Mouse (Mus musculus): ENCODE measurements around the gene Fcgr3. TPM values are rescaled to one million over a fixed set of nuclear protein-coding genes. Genes with fewer than 3 reads are reported as not detected.

The Fcgr3 gene
- polyA plus RNA-seq, 1 experiment from 2014 or later, result 37.4 TPM

DNA sequence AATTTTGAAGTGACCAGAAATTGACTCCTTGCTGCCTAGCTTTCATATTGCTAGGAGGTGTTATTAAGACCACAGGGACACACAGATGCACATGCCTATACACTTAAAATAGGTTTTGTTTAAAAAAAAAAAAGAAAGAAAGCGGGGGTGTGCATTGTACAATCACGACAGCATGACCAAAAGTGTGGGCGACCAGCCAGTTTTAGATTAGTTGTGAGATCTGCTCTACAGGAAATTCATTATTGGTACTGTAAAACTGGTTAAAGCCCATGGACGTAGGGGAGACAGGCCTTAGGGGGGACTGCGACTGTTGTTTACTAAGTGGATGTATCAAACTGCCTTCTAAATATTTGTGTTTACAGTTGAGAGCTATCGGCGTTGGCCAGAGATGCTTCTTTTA is 24.9 kb downstream of the Fcgr3 start:
- no peak overlapping the region for H3K27ac ChIP-seq (ENCODE audit: low read length)
- H3K36me3 ChIP-seq (ENCODE audit: insufficient read depth, low read length), result no peaks in the 10 kb centered on the region
- no peaks in the 10 kb centered on the region for H3K9me3 ChIP-seq (ENCODE audit: low read length)
- DNase-seq (ENCODE audit: low spot score), result no peak
- no peaks in the 10 kb centered on the region for H3K4me1 ChIP-seq (ENCODE audit: insufficient read depth, low read depth, low read length)
- H3K4me2 ChIP-seq (replicated peaks; ENCODE audit: low read depth, low read length), result no peak overlapping the region
- no peak for TF ChIP-seq CTCF (IDR thresholded peaks at IDR 0.05)
- no peak for TF ChIP-seq EP300 (IDR thresholded peaks at IDR 0.05)
- no peak overlapping the region for H3K4me3 ChIP-seq (ENCODE audit: low read depth, low read length)
- H3K9ac ChIP-seq (replicated peaks; ENCODE audit: low read depth), result no peak overlapping the region
- no peak for ATAC-seq
- 64% methylated on average over 7 of the region's 7 CpGs for WGBS
- H3K27me3 ChIP-seq (replicated peaks; ENCODE audit: insufficient read depth, low read length), result no peaks in the 10 kb centered on the region

DNA sequence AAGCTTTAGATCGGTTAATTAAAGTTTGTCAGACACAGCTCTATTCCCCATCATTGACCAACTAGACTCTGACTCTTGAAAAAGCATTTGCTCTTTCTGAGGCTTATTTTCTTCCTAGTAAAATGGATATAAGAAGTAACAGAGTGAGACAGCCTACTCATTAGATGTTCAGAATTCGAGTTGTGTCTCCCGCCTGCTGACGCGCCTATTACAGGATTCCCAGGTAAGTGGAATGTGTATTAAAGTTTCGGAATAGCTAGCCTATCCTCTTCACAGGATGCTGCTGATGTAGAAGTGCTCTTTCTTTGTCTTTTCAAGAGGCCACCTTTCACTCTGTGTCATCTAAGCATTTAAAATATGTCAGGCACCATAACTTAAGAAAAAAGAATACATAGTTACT is 25.6 kb downstream of the Fcgr3 start:
- Histone ChIP-seq H3K9me3 (ENCODE audit: low read length) (no peaks in the 10 kb centered on the region), H3K36me3 (ENCODE audit: insufficient read depth, low read length) (no peaks in the 10 kb centered on the region), H3K27ac (ENCODE audit: low read length) (no peak overlapping the region), H3K9ac (replicated peaks; ENCODE audit: low read depth) (no peak overlapping the region), H3K27me3 (replicated peaks; ENCODE audit: insufficient read depth, low read length) (no peaks in the 10 kb centered on the region), H3K4me2 (replicated peaks; ENCODE audit: low read depth, low read length) (no peak overlapping the region), H3K4me3 (ENCODE audit: low read depth, low read length) (no peak overlapping the region), H3K4me1 (ENCODE audit: insufficient read depth, low read depth, low read length) (0 out of 2 replicates have a peak, but pooled peaks cover 2% of the 10 kb centered on the region)
- 74% methylated on average over 6 of the region's 6 CpGs for WGBS
- DNase-seq (ENCODE audit: low spot score) (no peak), ATAC-seq (no peak)
- no peak for TF ChIP-seq CTCF (IDR thresholded peaks at IDR 0.05)
- no peak for TF ChIP-seq EP300 (IDR thresholded peaks at IDR 0.05)

DNA sequence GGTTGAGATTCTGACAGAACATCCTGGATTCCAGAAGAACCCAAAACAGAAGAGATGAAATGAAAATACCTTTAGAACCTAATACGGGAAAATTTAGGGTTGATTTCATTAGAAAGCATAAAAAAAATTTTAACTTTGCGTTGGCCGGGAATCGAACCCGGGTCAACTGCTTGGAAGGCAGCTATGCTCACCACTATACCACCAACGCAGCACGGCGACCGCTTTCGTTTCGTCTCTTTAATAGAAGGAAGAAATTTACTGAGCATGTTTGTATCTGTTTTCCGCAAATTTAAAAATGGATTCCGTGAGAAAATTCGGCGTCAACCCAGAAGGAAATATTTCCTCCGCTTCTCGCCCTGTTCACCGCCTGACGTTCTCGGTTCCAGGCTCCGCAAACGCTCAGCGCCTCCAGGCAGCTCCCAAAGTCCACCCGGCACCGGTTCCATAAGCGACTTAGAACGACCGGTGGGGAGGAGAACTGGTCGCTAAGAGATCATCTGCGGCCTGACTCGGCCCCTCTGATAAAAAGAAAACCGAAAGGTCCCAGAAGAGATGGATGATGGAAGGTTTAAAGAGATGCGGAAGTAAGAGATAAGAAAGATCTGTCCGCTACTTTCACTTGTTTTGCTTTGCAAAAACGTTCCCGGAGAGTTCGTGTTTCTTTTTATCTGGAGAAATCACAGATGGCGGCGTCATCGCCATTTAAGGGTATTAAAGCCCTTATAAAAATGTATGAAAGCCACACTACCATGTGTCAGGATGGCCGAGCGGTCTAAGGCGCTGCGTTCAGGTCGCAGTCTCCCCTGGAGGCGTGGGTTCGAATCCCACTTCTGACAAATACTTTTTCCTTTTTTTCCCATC is 26.6 kb downstream of the Fcgr3 start:
- H3K27me3 ChIP-seq (replicated peaks; ENCODE audit: insufficient read depth, low read length), result no peaks in the 10 kb centered on the region
- DNase-seq (ENCODE audit: low spot score) (peak; percentile 90), ATAC-seq (peak; percentile 90)
- peak overlapping the region; percentile 76 for H3K9ac ChIP-seq (replicated peaks; ENCODE audit: low read depth)
- WGBS, result under 1% methylated on average over 47 of the region's 47 CpGs
- H3K27ac ChIP-seq (ENCODE audit: low read length), result peak overlapping the region; percentile 94
- H3K4me3 ChIP-seq (ENCODE audit: low read depth, low read length), result peak overlapping the region; percentile 65
- peak overlapping the region; percentile 42 for H3K4me2 ChIP-seq (replicated peaks; ENCODE audit: low read depth, low read length)
- 0 out of 2 replicates have a peak, but pooled peaks cover 2% of the 10 kb centered on the region for H3K4me1 ChIP-seq (ENCODE audit: insufficient read depth, low read depth, low read length)
- no peaks in the 10 kb centered on the region for H3K9me3 ChIP-seq (ENCODE audit: low read length)
- no peaks in the 10 kb centered on the region for H3K36me3 ChIP-seq (ENCODE audit: insufficient read depth, low read length)
- TF ChIP-seq EP300 (IDR thresholded peaks at IDR 0.05), result 0 out of 2 replicates have a peak, but pooled peaks have one; percentile 11
- peak; percentile 15; the same call in 1 of the 2 replicates for TF ChIP-seq CTCF (IDR thresholded peaks at IDR 0.05)

DNA sequence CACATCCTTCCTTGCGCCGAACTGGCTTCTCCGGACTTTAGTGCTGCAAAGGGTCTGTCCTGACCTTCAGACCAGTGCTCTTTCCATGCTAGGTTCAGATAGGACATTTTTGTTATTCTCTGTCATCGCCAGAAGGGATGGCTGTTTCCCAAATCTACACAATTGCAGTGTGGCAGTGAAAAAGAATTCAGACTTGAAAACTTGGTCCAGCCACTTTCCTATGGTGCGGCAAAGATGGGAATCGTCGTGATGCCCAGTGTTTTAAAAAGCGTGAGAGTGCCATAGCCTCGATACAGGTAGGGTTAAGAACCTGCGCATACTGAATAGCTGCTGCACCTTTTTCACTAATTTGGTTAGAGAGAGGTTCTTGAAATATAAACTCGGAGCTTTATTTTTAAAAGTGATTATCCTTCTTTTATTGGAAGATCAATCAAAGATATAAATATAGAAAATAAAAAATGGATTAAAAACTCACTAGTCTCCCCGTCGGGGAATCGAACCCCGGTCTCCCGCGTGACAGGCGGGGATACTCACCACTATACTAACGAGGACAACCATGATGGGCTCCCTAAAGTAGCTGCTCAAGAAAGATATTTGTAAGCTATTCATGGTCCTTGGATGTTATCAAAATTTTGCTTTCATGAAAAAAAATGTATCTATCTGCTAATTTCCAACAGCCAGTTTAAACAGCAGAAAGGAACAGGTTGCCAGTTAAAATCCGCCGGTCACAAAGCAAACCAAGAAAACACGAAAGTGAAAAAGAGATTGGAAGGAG is 28.0 kb downstream of the Fcgr3 start:
- no peaks in the 10 kb centered on the region for H3K9me3 ChIP-seq (ENCODE audit: low read length)

DNA sequence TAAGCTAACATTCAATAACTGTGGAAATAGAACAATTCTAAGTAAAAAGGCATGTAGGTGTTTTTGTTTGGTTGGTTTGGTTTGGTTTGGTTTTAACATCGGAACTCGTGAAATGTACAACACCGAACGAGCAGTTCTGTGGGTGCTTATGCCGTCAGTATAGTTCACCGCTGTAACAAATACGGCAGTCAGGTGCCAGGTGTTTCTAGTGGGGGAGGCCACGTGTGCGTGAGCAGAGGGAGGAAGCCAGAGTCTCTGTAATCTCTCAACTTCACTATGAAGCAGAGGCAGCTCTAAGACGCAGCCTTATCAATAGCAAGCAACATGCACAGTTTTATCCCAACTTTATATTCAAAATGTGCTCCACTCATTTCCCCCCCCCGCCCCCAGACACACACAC is 29.1 kb downstream of the Fcgr3 start:
- Histone ChIP-seq H3K4me2 (replicated peaks; ENCODE audit: low read depth, low read length) (no peak overlapping the region), H3K4me1 (ENCODE audit: insufficient read depth, low read depth, low read length) (0 out of 2 replicates have a peak, but pooled peaks cover 2% of the 10 kb centered on the region), H3K9me3 (ENCODE audit: low read length) (no peaks in the 10 kb centered on the region), H3K27me3 (replicated peaks; ENCODE audit: insufficient read depth, low read length) (0 out of 2 replicates have a peak, but pooled peaks cover 6% of the 10 kb centered on the region), H3K36me3 (ENCODE audit: insufficient read depth, low read length) (no peaks in the 10 kb centered on the region), H3K27ac (ENCODE audit: low read length) (no peak overlapping the region), H3K9ac (replicated peaks; ENCODE audit: low read depth) (no peak overlapping the region), H3K4me3 (ENCODE audit: low read depth, low read length) (no peak overlapping the region)
- no peak for TF ChIP-seq CTCF (IDR thresholded peaks at IDR 0.05)
- no peak for TF ChIP-seq EP300 (IDR thresholded peaks at IDR 0.05)
- no peak for ATAC-seq
- 44% methylated on average over 11 of the region's 11 CpGs for WGBS
- no peak for DNase-seq (ENCODE audit: low spot score)

More for the DNA sequence above, 28.0 kb downstream of the Fcgr3 start:
- Histone ChIP-seq H3K36me3 (ENCODE audit: insufficient read depth, low read length) (no peaks in the 10 kb centered on the region), H3K9ac (replicated peaks; ENCODE audit: low read depth) (no peak overlapping the region), H3K27ac (ENCODE audit: low read length) (no peak overlapping the region), H3K27me3 (replicated peaks; ENCODE audit: insufficient read depth, low read length) (no peaks in the 10 kb centered on the region), H3K4me2 (replicated peaks; ENCODE audit: low read depth, low read length) (peak overlapping the region; percentile 42), H3K4me3 (ENCODE audit: low read depth, low read length) (peak overlapping the region; percentile 21; the same call in 1 of the 2 replicates), H3K4me1 (ENCODE audit: insufficient read depth, low read depth, low read length) (0 out of 2 replicates have a peak, but pooled peaks cover 2% of the 10 kb centered on the region)
- ATAC-seq, result peak; percentile 36; the same call in 1 of the 2 replicates
- DNase-seq (ENCODE audit: low spot score), result peak; percentile 71
- 2% methylated on average over 22 of the region's 22 CpGs for WGBS
- 0 out of 2 replicates have a peak, but pooled peaks have one; percentile 4 for TF ChIP-seq CTCF (IDR thresholded peaks at IDR 0.05)
- no peak for TF ChIP-seq EP300 (IDR thresholded peaks at IDR 0.05)

DNA sequence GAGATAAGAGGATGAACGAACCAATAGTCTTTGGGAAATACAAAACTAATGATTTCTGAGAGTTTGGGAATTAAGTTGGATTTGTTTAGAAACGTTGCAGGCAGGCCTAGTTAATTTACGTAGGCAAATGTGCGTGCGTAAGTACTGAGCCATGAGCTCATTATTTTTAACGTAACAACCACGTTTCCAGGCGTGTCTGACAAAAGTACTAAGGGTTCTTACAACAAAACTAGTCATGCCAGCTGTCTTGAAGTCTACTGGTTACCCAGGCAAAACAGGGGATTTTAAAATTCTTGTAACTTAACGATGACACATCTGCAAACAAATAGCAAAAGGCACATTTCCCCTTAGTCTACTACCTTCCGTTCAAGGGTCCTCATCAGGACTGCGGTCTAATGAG is 30.5 kb downstream of the Fcgr3 start:
- DNase-seq (ENCODE audit: low spot score) (peak; percentile 39), ATAC-seq (no peak)
- H3K4me1 ChIP-seq (ENCODE audit: insufficient read depth, low read depth, low read length), result 0 out of 2 replicates have a peak, but pooled peaks cover 2% of the 10 kb centered on the region
- H3K36me3 ChIP-seq (ENCODE audit: insufficient read depth, low read length), result no peaks in the 10 kb centered on the region
- H3K4me3 ChIP-seq (ENCODE audit: low read depth, low read length), result peak overlapping the region; percentile 53
- H3K4me2 ChIP-seq (replicated peaks; ENCODE audit: low read depth, low read length), result peak overlapping the region; percentile 88
- WGBS, result 7% methylated on average over 11 of the region's 11 CpGs
- H3K9me3 ChIP-seq (ENCODE audit: low read length), result no peaks in the 10 kb centered on the region
- TF ChIP-seq EP300 (IDR thresholded peaks at IDR 0.05), result no peak
- TF ChIP-seq CTCF (IDR thresholded peaks at IDR 0.05), result no peak
- H3K27ac ChIP-seq (ENCODE audit: low read length), result no peak overlapping the region
- H3K27me3 ChIP-seq (replicated peaks; ENCODE audit: insufficient read depth, low read length), result 0 out of 2 replicates have a peak, but pooled peaks cover 6% of the 10 kb centered on the region
- no peak overlapping the region for H3K9ac ChIP-seq (replicated peaks; ENCODE audit: low read depth)
